Mouse (Mus musculus) embryonic facial prominence, embryonic 15.5 days (tissue): Measurements from ENCODE around the gene Gm21188. TPM values are rescaled to one million over a fixed set of nuclear protein-coding genes. Genes with fewer than 3 reads are reported as not detected.
"Not testable (repeated sequence)": the region's sequence is repeated elsewhere in the genome, so short reads cannot be mapped to it uniquely, and the experiment has no call there.

Experiments
- ATAC-seq: fragments of 200-750 bp; cut with Nextera tagmentation; 2 replicates; pipeline ENCODE4 v1.8.0; 2017; ENCODE audit warnings: low read depth, moderate TSS enrichment; ENCODE audit not compliant: insufficient number of reproducible peaks, low FRiP score, low TSS enrichment
- H3K27ac ChIP-seq: fragments of 300-500 bp; sonication (generic); replicated peaks from 2 replicates; pipeline ENCODE4 v1.5.1; 2015; ENCODE audit warnings: mild to moderate bottlenecking, inconsistent platforms
- H3K27me3 ChIP-seq: fragments of 300-500 bp; sonication (generic); 2 replicates; pipeline ENCODE4 v1.6.1; 2015; ENCODE audit warnings: inconsistent platforms
- H3K36me3 ChIP-seq: fragments of 300-500 bp; sonication (generic); 2 replicates; pipeline ENCODE4 v1.6.1; 2015; ENCODE audit warnings: mild to moderate bottlenecking, inconsistent platforms
- H3K4me1 ChIP-seq: fragments of 300-500 bp; sonication (generic); 2 replicates; pipeline ENCODE4 v1.6.1; 2015; ENCODE audit warnings: inconsistent platforms
- H3K4me2 ChIP-seq: fragments of 300-500 bp; sonication (generic); replicated peaks from 2 replicates; pipeline ENCODE4 v1.6.1; 2015; ENCODE audit warnings: mild to moderate bottlenecking, inconsistent platforms
- H3K4me3 ChIP-seq: fragments of 300-500 bp; sonication (generic); replicated peaks from 2 replicates; pipeline ENCODE4 v1.5.1; 2015; ENCODE audit warnings: mild to moderate bottlenecking, inconsistent platforms
- H3K9ac ChIP-seq: fragments of 300-500 bp; sonication (generic); 2 replicates; pipeline ENCODE4 v1.6.1; 2015; ENCODE audit warnings: inconsistent platforms
- H3K9me3 ChIP-seq: fragments of 300-500 bp; sonication (generic); replicated peaks from 2 replicates; pipeline ENCODE4 v1.6.1; 2016; ENCODE audit warnings: inconsistent platforms
- WGBS: fragments of 180-500 bp; shearing (Covaris S2); methylation state at CpG from one replicate; pipeline ENCODE4 v1.1.7; 2015; 5-methylcytosine and 5-hydroxymethylcytosine counted together
- polyA plus RNA-seq: library from polyadenylated mRNA; unstranded; fragments of >200 nt; fragmentation: Nextera tagmentation; extraction: Ambion mirVana; gene quantifications from 2 replicates; pipeline ENCODE4 v1.2.1, GENCODE M21; 2015

Gm21188 gene
- polyA plus RNA-seq, result not detected in 2 replicates

GRCm38 (mm10) chr13:120052085-120052484, at the start of gene Gm21188:
Gene Gm21188 (minus strand): TSS chr13:120052194.
- not testable (repeated sequence) for ATAC-seq, H3K27me3 ChIP-seq, H3K4me1 ChIP-seq, H3K9ac ChIP-seq, H3K9me3 ChIP-seq, H3K36me3 ChIP-seq, H3K27ac ChIP-seq, H3K4me3 ChIP-seq, H3K4me2 ChIP-seq

GRCm38 (mm10) chr13:120099327-120099726, 47.3 kb upstream of the Gm21188 start:
- not testable (repeated sequence) for H3K27ac ChIP-seq, H3K4me2 ChIP-seq, H3K4me3 ChIP-seq, H3K9me3 ChIP-seq, ATAC-seq, H3K27me3 ChIP-seq, H3K4me1 ChIP-seq, H3K36me3 ChIP-seq, H3K9ac ChIP-seq
- no CpG with 5 or more reads among the region's 5 CpGs for WGBS

GRCm38 (mm10) chr13:120096938-120097256, 44.9 kb upstream of the Gm21188 start:
- not testable (repeated sequence) for H3K4me2 ChIP-seq, H3K4me1 ChIP-seq, H3K9ac ChIP-seq, H3K4me3 ChIP-seq, H3K27me3 ChIP-seq, H3K27ac ChIP-seq, ATAC-seq, H3K9me3 ChIP-seq, H3K36me3 ChIP-seq
- 1% methylated on average over 7 of the region's 13 CpGs for WGBS

GRCm38 (mm10) chr13:120096241-120096937, 44.4 kb upstream of the Gm21188 start:
- H3K36me3 ChIP-seq, H3K9ac ChIP-seq, H3K4me1 ChIP-seq, ATAC-seq, H3K27ac ChIP-seq, H3K9me3 ChIP-seq, H3K27me3 ChIP-seq: not testable (repeated sequence)
- Histone ChIP-seq H3K4me3 (peak overlapping the region; percentile 27), H3K4me2 (peak overlapping the region; percentile 43)
- WGBS, result under 1% methylated on average over 26 of the region's 38 CpGs

GRCm38 (mm10) chr13:120092950-120093349, 41.0 kb upstream of the Gm21188 start:
- not testable (repeated sequence) for H3K4me1 ChIP-seq, H3K27ac ChIP-seq, H3K4me2 ChIP-seq, H3K27me3 ChIP-seq, H3K9ac ChIP-seq, H3K4me3 ChIP-seq, H3K36me3 ChIP-seq, H3K9me3 ChIP-seq, ATAC-seq
- no CpG with 5 or more reads among the region's 13 CpGs for WGBS

GRCm38 (mm10) chr13:120079644-120080043, 27.6 kb upstream of the Gm21188 start:
- not testable (repeated sequence) for H3K9me3 ChIP-seq, H3K36me3 ChIP-seq, H3K4me2 ChIP-seq, H3K4me1 ChIP-seq, H3K27ac ChIP-seq, H3K4me3 ChIP-seq, H3K9ac ChIP-seq, H3K27me3 ChIP-seq, ATAC-seq
- no CpG with 5 or more reads among the region's 1 CpGs for WGBS

GRCm38 (mm10) chr13:120070878-120071277, 18.9 kb upstream of the Gm21188 start:
- H3K4me2 ChIP-seq, H3K9ac ChIP-seq, H3K27ac ChIP-seq, ATAC-seq, H3K27me3 ChIP-seq, H3K4me3 ChIP-seq, H3K36me3 ChIP-seq, H3K4me1 ChIP-seq, H3K9me3 ChIP-seq: not testable (repeated sequence)
- WGBS, result no CpG with 5 or more reads among the region's 13 CpGs

GRCm38 (mm10) chr13:120070012-120070598, 18.1 kb upstream of the Gm21188 start:
- not testable (repeated sequence) for H3K36me3 ChIP-seq, ATAC-seq, H3K4me1 ChIP-seq, H3K27me3 ChIP-seq, H3K9ac ChIP-seq, H3K9me3 ChIP-seq, H3K4me2 ChIP-seq, H3K27ac ChIP-seq, H3K4me3 ChIP-seq
- no CpG with 5 or more reads among the region's 12 CpGs for WGBS

GRCm38 (mm10) chr13:120063439-120064089, 11.6 kb upstream of the Gm21188 start:
- WGBS, result no CpG with 5 or more reads among the region's 22 CpGs
- not testable (repeated sequence) for H3K4me2 ChIP-seq, H3K4me1 ChIP-seq, ATAC-seq, H3K27ac ChIP-seq, H3K9ac ChIP-seq, H3K4me3 ChIP-seq, H3K27me3 ChIP-seq, H3K36me3 ChIP-seq, H3K9me3 ChIP-seq

- not testable (repeated sequence) for H3K27ac ChIP-seq, H3K9me3 ChIP-seq, H3K4me2 ChIP-seq, H3K36me3 ChIP-seq, H3K4me1 ChIP-seq, H3K9ac ChIP-seq, ATAC-seq, H3K27me3 ChIP-seq, H3K4me3 ChIP-seq
- no CpG with 5 or more reads among the region's 4 CpGs for WGBS
These were observed 10.9 kb upstream of the Gm21188 start for GRCm38 (mm10) chr13:120062903-120063302.

- no CpG with 5 or more reads among the region's 5 CpGs for WGBS
- not testable (repeated sequence) for H3K27ac ChIP-seq, ATAC-seq, H3K4me2 ChIP-seq, H3K9me3 ChIP-seq, H3K27me3 ChIP-seq, H3K4me3 ChIP-seq, H3K9ac ChIP-seq, H3K4me1 ChIP-seq, H3K36me3 ChIP-seq
These were observed 3.4 kb downstream of the Gm21188 start for GRCm38 (mm10) chr13:120048608-120049007.

GRCm38 (mm10) chr13:120048186-120048585, 3.8 kb downstream of the Gm21188 start:
- H3K36me3 ChIP-seq, H3K27me3 ChIP-seq, ATAC-seq, H3K4me1 ChIP-seq, H3K9ac ChIP-seq, H3K4me2 ChIP-seq, H3K27ac ChIP-seq, H3K9me3 ChIP-seq, H3K4me3 ChIP-seq: not testable (repeated sequence)
- WGBS, result no CpG with 5 or more reads among the region's 2 CpGs
